Mouse (Mus musculus): Measurements from ENCODE around the gene Pepd. TPM values are rescaled to one million over a fixed set of nuclear protein-coding genes. Genes with fewer than 3 reads are reported as not detected.

Gene Pepd
- polyA plus RNA-seq, 1 experiment, result 82.9 TPM

GRCm38 (mm10) chr7:35054286-35054685 is 142.1 kb downstream of the Pepd start:
- TF ChIP-seq MYOD1 (IDR thresholded peaks at IDR 0.05; ENCODE audit: control insufficient read depth, insufficient read length, low read depth) (no peak), CEBPB (IDR thresholded peaks at IDR 0.05; ENCODE audit: low read depth) (no peak)
- no peak overlapping the region for H3K4me3 ChIP-seq (ENCODE audit: insufficient read depth, poor library complexity, severe bottlenecking)
- H3K36me3 ChIP-seq (ENCODE audit: control insufficient read depth, insufficient read depth), result peaks cover 20% of the 10 kb centered on the region
- no peaks in the 10 kb centered on the region for H3K27me3 ChIP-seq (ENCODE audit: control insufficient read depth, insufficient read depth, insufficient read length)
- H3K79me2 ChIP-seq (ENCODE audit: control insufficient read depth, insufficient read depth), result peaks cover 69% of the 10 kb centered on the region
- peaks cover 62% of the 10 kb centered on the region for H3K79me3 ChIP-seq (ENCODE audit: low read depth)
- H3ac ChIP-seq (ENCODE audit: control insufficient read depth, insufficient read length, low read depth), result no peak overlapping the region

GRCm38 (mm10) chr7:35054977-35055618 is 142.9 kb downstream of the Pepd start:
- Histone ChIP-seq H3K79me2 (ENCODE audit: control insufficient read depth, insufficient read depth) (peaks cover 61% of the 10 kb centered on the region), H3ac (ENCODE audit: control insufficient read depth, insufficient read length, low read depth) (peak overlapping the region; percentile 78), H3K4me3 (ENCODE audit: insufficient read depth, poor library complexity, severe bottlenecking) (peak overlapping the region; percentile 79), H3K36me3 (ENCODE audit: control insufficient read depth, insufficient read depth) (peaks cover 13% of the 10 kb centered on the region), H3K27me3 (ENCODE audit: control insufficient read depth, insufficient read depth, insufficient read length) (no peaks in the 10 kb centered on the region), H3K79me3 (ENCODE audit: low read depth) (peaks cover 58% of the 10 kb centered on the region)
- TF ChIP-seq CEBPB (IDR thresholded peaks at IDR 0.05; ENCODE audit: low read depth) (peak; percentile 3), FOSL1 (IDR thresholded peaks at IDR 0.05; ENCODE audit: insufficient read depth, low read length, poor library complexity, severe bottlenecking) (no peak)

GRCm38 (mm10) chr7:35055619-35056435 is 143.6 kb downstream of the Pepd start:
- Histone ChIP-seq H3K79me3 (ENCODE audit: low read depth) (peaks cover 51% of the 10 kb centered on the region), H3K36me3 (ENCODE audit: control insufficient read depth, insufficient read depth) (peaks cover 6% of the 10 kb centered on the region), H3ac (ENCODE audit: control insufficient read depth, insufficient read length, low read depth) (peak overlapping the region; percentile 78), H3K4me3 (ENCODE audit: insufficient read depth, poor library complexity, severe bottlenecking) (peak overlapping the region; percentile 79), H3K27me3 (ENCODE audit: control insufficient read depth, insufficient read depth, insufficient read length) (no peaks in the 10 kb centered on the region), H3K79me2 (ENCODE audit: control insufficient read depth, insufficient read depth) (peaks cover 53% of the 10 kb centered on the region)
- TF ChIP-seq MYOD1 (IDR thresholded peaks at IDR 0.05; ENCODE audit: control insufficient read depth, insufficient read length, low read depth) (no peak), CEBPB (IDR thresholded peaks at IDR 0.05; ENCODE audit: low read depth) (peak; percentile 16)

GRCm38 (mm10) chr7:35056436-35056864 is 144.3 kb downstream of the Pepd start, which contains the start of gene Cebpg:
Gene Cebpg, minus strand, starts transcription at chr7:35056573.
- Histone ChIP-seq H3K27me3 (ENCODE audit: control insufficient read depth, insufficient read depth, insufficient read length) (no peaks in the 10 kb centered on the region), H3K4me3 (ENCODE audit: insufficient read depth, poor library complexity, severe bottlenecking) (peak within 1 kb of the TSS; percentile 79), H3K79me3 (ENCODE audit: low read depth) (peaks cover 45% of the 10 kb centered on the region), H3K36me3 (ENCODE audit: control insufficient read depth, insufficient read depth) (peaks cover 5% of the 10 kb centered on the region), H3K79me2 (ENCODE audit: control insufficient read depth, insufficient read depth) (peaks cover 47% of the 10 kb centered on the region), H3ac (ENCODE audit: control insufficient read depth, insufficient read length, low read depth) (peak within 1 kb of the TSS; percentile 78)
- no peak for TF ChIP-seq USF1 (IDR thresholded peaks at IDR 0.05; ENCODE audit: low read depth)
- peak; percentile 41 for TF ChIP-seq CEBPB (IDR thresholded peaks at IDR 0.05; ENCODE audit: low read depth)

- Histone ChIP-seq H3K79me2 (ENCODE audit: control insufficient read depth, insufficient read depth) (peaks cover 42% of the 10 kb centered on the region), H3K4me3 (ENCODE audit: insufficient read depth, poor library complexity, severe bottlenecking) (no peak overlapping the region), H3K79me3 (ENCODE audit: low read depth) (peaks cover 39% of the 10 kb centered on the region), H3K36me3 (ENCODE audit: control insufficient read depth, insufficient read depth) (peaks cover 5% of the 10 kb centered on the region), H3ac (ENCODE audit: control insufficient read depth, insufficient read length, low read depth) (no peak overlapping the region), H3K27me3 (ENCODE audit: control insufficient read depth, insufficient read depth, insufficient read length) (no peaks in the 10 kb centered on the region)
- no peak for TF ChIP-seq MYOG (IDR thresholded peaks at IDR 0.05; ENCODE audit: control insufficient read depth, extremely low read depth, insufficient read length)
- TF ChIP-seq MAX (IDR thresholded peaks at IDR 0.05), result no peak
- TF ChIP-seq FOSL1 (IDR thresholded peaks at IDR 0.05; ENCODE audit: insufficient read depth, low read length, poor library complexity, severe bottlenecking), result no peak
- TF ChIP-seq USF1 (IDR thresholded peaks at IDR 0.05; ENCODE audit: low read depth), result no peak
- TF ChIP-seq MYOD1 (IDR thresholded peaks at IDR 0.05; ENCODE audit: control insufficient read depth, insufficient read length, low read depth), result no peak
- no peak for TF ChIP-seq CTCF (IDR thresholded peaks at IDR 0.05; ENCODE audit: control insufficient read depth, insufficient read depth, insufficient read length)
- TF ChIP-seq CEBPB (IDR thresholded peaks at IDR 0.05; ENCODE audit: low read depth), result no peak
Measured at GRCm38 (mm10) chr7:35056999-35057398, 144.8 kb downstream of the Pepd start.

GRCm38 (mm10) chr7:35057569-35057968 is 145.4 kb downstream of the Pepd start:
- Histone ChIP-seq H3K79me3 (ENCODE audit: low read depth) (peaks cover 34% of the 10 kb centered on the region), H3K36me3 (ENCODE audit: control insufficient read depth, insufficient read depth) (peaks cover 5% of the 10 kb centered on the region), H3K27me3 (ENCODE audit: control insufficient read depth, insufficient read depth, insufficient read length) (no peaks in the 10 kb centered on the region), H3K4me3 (ENCODE audit: insufficient read depth, poor library complexity, severe bottlenecking) (no peak overlapping the region), H3ac (ENCODE audit: control insufficient read depth, insufficient read length, low read depth) (no peak overlapping the region), H3K79me2 (ENCODE audit: control insufficient read depth, insufficient read depth) (peaks cover 36% of the 10 kb centered on the region)
- no peak for TF ChIP-seq CTCF (IDR thresholded peaks at IDR 0.05; ENCODE audit: control insufficient read depth, insufficient read depth, insufficient read length)
- TF ChIP-seq FOSL1 (IDR thresholded peaks at IDR 0.05; ENCODE audit: insufficient read depth, low read length, poor library complexity, severe bottlenecking), result no peak
- TF ChIP-seq CEBPB (IDR thresholded peaks at IDR 0.05; ENCODE audit: low read depth), result no peak
- TF ChIP-seq MYOG (IDR thresholded peaks at IDR 0.05; ENCODE audit: control insufficient read depth, extremely low read depth, insufficient read length), result no peak
- TF ChIP-seq USF1 (IDR thresholded peaks at IDR 0.05; ENCODE audit: low read depth), result no peak
- TF ChIP-seq MAX (IDR thresholded peaks at IDR 0.05), result no peak
- TF ChIP-seq MYOD1 (IDR thresholded peaks at IDR 0.05; ENCODE audit: control insufficient read depth, insufficient read length, low read depth), result no peak

Data from C2C12 (cell line).